Mouse (Mus musculus) olfactory bulb, adult 2 months (tissue): ENCODE data around the gene Gm43738.

Experiments
- CTCF ChIP-seq: fragments of 200-500 bp; IDR thresholded peaks from 2 replicates; pipeline ENCODE4 v1.5.1; 2012; ENCODE audit warnings: low read depth, mild to moderate bottlenecking, low read length, moderate library complexity; ENCODE audit not compliant: insufficient read depth
- POLR2A ChIP-seq: fragments of 200-500 bp; IDR thresholded peaks from 2 replicates; pipeline ENCODE4 v1.6.1; 2012; ENCODE audit warnings: mild to moderate bottlenecking, low read depth, low read length, moderate library complexity; ENCODE audit not compliant: insufficient read depth

DNA sequence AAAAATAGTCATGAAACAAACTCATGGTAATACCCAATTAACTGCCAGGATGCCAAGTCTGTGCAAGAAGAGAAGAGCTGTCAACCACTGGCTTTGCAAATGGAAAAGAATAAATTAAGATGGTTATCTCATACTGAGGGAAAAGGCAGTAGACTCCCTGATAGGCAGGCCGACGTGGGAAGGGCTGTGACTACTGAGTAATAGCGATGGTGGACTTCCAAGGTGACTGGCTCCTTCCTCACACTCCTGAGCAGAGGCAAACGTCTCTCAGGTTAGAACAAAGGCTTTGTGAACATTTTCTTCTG, 2.3 kb upstream of the Gm43738 start:
- TF ChIP-seq POLR2A (no peak), CTCF (no peak)
